Comparison of ENCODE assay signal across 32 mouse cellular contexts in genomic region chr9:46241818-46242217, GRCm38 (mm10). TPM values are rescaled to one million over a fixed set of nuclear protein-coding genes. Genes with fewer than 3 reads are reported as not detected.
DNase-seq lines count a peak whose midpoint lies in the region; ATAC-seq and TF ChIP-seq lines count a peak whose summit lies in the region.
"Had no signal": no experiment of that assay in that cellular context is flagged by ENCODE, and none has a peak within 500 bp of the region (broad histone marks: within the 10 kb centered on the region; RNA-seq: fewer than 3 reads in every experiment).

No protein-coding gene starts in this region.

- H3K4me3 ChIP-seq in intestine, embryonic 14.5 days (ENCODE audit: low read depth, low read length): no peak overlapping the region
- H3K4me3 ChIP-seq in intestine, embryonic 16.5 days (ENCODE audit: low read length): peak overlapping the region; percentile 38
- H3K4me3 ChIP-seq in stomach, embryonic 14.5 days (ENCODE audit: low read depth, low read length): no peak overlapping the region
- no peak overlapping the region for H3K4me3 ChIP-seq in stomach, postnatal 0 days (ENCODE audit: low read depth, low read length)
- H3K4me3 ChIP-seq: forebrain, embryonic 15.5 days; heart, adult 2 months; heart, embryonic 10.5 days; heart, embryonic 13.5 days had no signal

- intact Hi-C loops in gastrocnemius, postnatal 36 days (cut with DNase I): no loop called here

- no peaks in the 10 kb centered on the region for H3K27me3 ChIP-seq in intestine, embryonic 14.5 days (replicated peaks; ENCODE audit: control insufficient read depth, insufficient read depth, low read length)
- H3K27me3 ChIP-seq in intestine, embryonic 16.5 days (replicated peaks; ENCODE audit: control insufficient read depth, insufficient read depth, low read length): no peaks in the 10 kb centered on the region
- H3K27me3 ChIP-seq in stomach, embryonic 14.5 days (ENCODE audit: control insufficient read depth, insufficient read depth, low read length): no peaks in the 10 kb centered on the region
- H3K27me3 ChIP-seq in stomach, postnatal 0 days (ENCODE audit: control insufficient read depth, insufficient read depth, low read length): no peaks in the 10 kb centered on the region
- H3K27me3 ChIP-seq: forebrain, embryonic 15.5 days had no signal

- peak; percentile 64 for ATAC-seq in intestine, embryonic 14.5 days (replicated peaks; ENCODE audit: low FRiP score, low TSS enrichment, low read depth)
- peak; percentile 55 for ATAC-seq in intestine, embryonic 16.5 days
- ATAC-seq in stomach, embryonic 14.5 days (ENCODE audit: insufficient number of reproducible peaks, insufficient read depth, low FRiP score, low read depth): peak; percentile 76
- peak; percentile 75 for ATAC-seq in stomach, postnatal 0 days (ENCODE audit: low FRiP score, low TSS enrichment)
- ATAC-seq: activated CD4-positive, CD25-positive, alpha-beta regulatory T cell, adult 4 months; CD4-positive, CD25-positive, alpha-beta regulatory T cell, adult 4 months; forebrain, embryonic 15.5 days had no signal

- no peak overlapping the region for H3K4me2 ChIP-seq in intestine, embryonic 14.5 days (ENCODE audit: low read length)
- peak overlapping the region; percentile 37; the same call in 1 of the 2 replicates for H3K4me2 ChIP-seq in intestine, embryonic 16.5 days (ENCODE audit: low read depth, low read length)
- H3K4me2 ChIP-seq in stomach, embryonic 14.5 days (replicated peaks; ENCODE audit: low read depth, low read length): no peak overlapping the region
- no peak overlapping the region for H3K4me2 ChIP-seq in stomach, postnatal 0 days (replicated peaks; ENCODE audit: low read depth)
- H3K4me2 ChIP-seq: forebrain, embryonic 15.5 days; heart, embryonic 13.5 days; hindbrain, embryonic 14.5 days had no signal

- 51% methylated on average over 2 of the region's 2 CpGs for WGBS in intestine, embryonic 14.5 days
- 48% methylated on average over 2 of the region's 2 CpGs for WGBS in intestine, embryonic 16.5 days
- 68% methylated on average over 2 of the region's 2 CpGs for WGBS in stomach, embryonic 14.5 days
- WGBS in stomach, postnatal 0 days: 52% methylated on average over 2 of the region's 2 CpGs

- no peak for TF ChIP-seq EP300 in stomach, postnatal 0 days (optimal IDR thresholded peaks at IDR 0.05)

- DNase-seq in intestine, embryonic 14.5 days (ENCODE audit: low spot score): no peak
- DNase-seq in stomach, postnatal 0 days (ENCODE audit: low spot score): peak; percentile 63
- no peak for DNase-seq in gastrocnemius, postnatal 36 days
- DNase-seq in spleen, postnatal 4 days (ENCODE audit: low spot score in 2 of 2): no peak
- no peak for DNase-seq in testis, postnatal 10 days (ENCODE audit: low spot score)
- DNase-seq in kidney, postnatal 4 days: no peak
- DNase-seq: adrenal gland, adult 8-10 months; adrenal gland, postnatal 25 days; cerebellum, adult 11-12 months; cerebellum, adult 8-10 months; cerebellum, postnatal 10 days; gastrocnemius, postnatal 25 days; heart, adult 2 months; heart, postnatal 14 days; heart, postnatal 4 days had no signal

- no peaks in the 10 kb centered on the region for H3K36me3 ChIP-seq in intestine, embryonic 14.5 days (ENCODE audit: control insufficient read depth, insufficient read depth, low read length)
- no peaks in the 10 kb centered on the region for H3K36me3 ChIP-seq in intestine, embryonic 16.5 days (ENCODE audit: control insufficient read depth, insufficient read depth, low read length)
- no peaks in the 10 kb centered on the region for H3K36me3 ChIP-seq in stomach, embryonic 14.5 days (ENCODE audit: control insufficient read depth, insufficient read depth, low read length)
- H3K36me3 ChIP-seq in stomach, postnatal 0 days (ENCODE audit: control insufficient read depth, insufficient read depth, low read length): no peaks in the 10 kb centered on the region
- H3K36me3 ChIP-seq: forebrain, embryonic 15.5 days; heart, embryonic 10.5 days; heart, embryonic 13.5 days had no signal

- TF ChIP-seq CTCF in stomach, postnatal 0 days (IDR thresholded peaks at IDR 0.05; ENCODE audit: low read depth): no peak

- no peak overlapping the region for H3K27ac ChIP-seq in intestine, embryonic 14.5 days (ENCODE audit: low read depth)
- peak overlapping the region; percentile 82 for H3K27ac ChIP-seq in intestine, embryonic 16.5 days (ENCODE audit: low read length)
- H3K27ac ChIP-seq in stomach, embryonic 14.5 days (ENCODE audit: low read length): no peak overlapping the region
- H3K27ac ChIP-seq in stomach, postnatal 0 days (replicated peaks): no peak overlapping the region
- H3K27ac ChIP-seq: forebrain, embryonic 15.5 days; heart, adult 2 months; heart, embryonic 13.5 days; hindbrain, embryonic 14.5 days had no signal

- no peaks in the 10 kb centered on the region for H3K9me3 ChIP-seq in intestine, embryonic 14.5 days (ENCODE audit: control insufficient read depth, low read length)
- H3K9me3 ChIP-seq in intestine, embryonic 16.5 days (ENCODE audit: control insufficient read depth, low read length): no peaks in the 10 kb centered on the region
- H3K9me3 ChIP-seq in stomach, embryonic 14.5 days (ENCODE audit: control insufficient read depth, low read depth, low read length): no peaks in the 10 kb centered on the region
- no peaks in the 10 kb centered on the region for H3K9me3 ChIP-seq in stomach, postnatal 0 days (ENCODE audit: control insufficient read depth, low read length)
- H3K9me3 ChIP-seq: forebrain, embryonic 15.5 days; heart, embryonic 10.5 days; heart, embryonic 13.5 days had no signal

- no peak overlapping the region for H3K9ac ChIP-seq in intestine, embryonic 14.5 days (ENCODE audit: low read length)
- H3K9ac ChIP-seq in intestine, embryonic 16.5 days (ENCODE audit: low read depth, low read length): peak overlapping the region; percentile 62
- H3K9ac ChIP-seq in stomach, embryonic 14.5 days (replicated peaks; ENCODE audit: low read depth, low read length): no peak overlapping the region
- no peak overlapping the region for H3K9ac ChIP-seq in stomach, postnatal 0 days (ENCODE audit: low read length)
- H3K9ac ChIP-seq: forebrain, embryonic 15.5 days; heart, embryonic 13.5 days; hindbrain, embryonic 14.5 days had no signal

- 0 out of 2 replicates have a peak, but pooled peaks cover 3% of the 10 kb centered on the region for H3K4me1 ChIP-seq in intestine, embryonic 14.5 days (replicated peaks; ENCODE audit: control insufficient read depth, insufficient read depth, low read length)
- peaks cover 27% of the 10 kb centered on the region for H3K4me1 ChIP-seq in intestine, embryonic 16.5 days (ENCODE audit: control insufficient read depth, insufficient read depth, low read length)
- H3K4me1 ChIP-seq in stomach, embryonic 14.5 days (ENCODE audit: control insufficient read depth, insufficient read depth, low read length): 0 out of 2 replicates have a peak, but pooled peaks cover 4% of the 10 kb centered on the region
- H3K4me1 ChIP-seq in stomach, postnatal 0 days (replicated peaks; ENCODE audit: control insufficient read depth, insufficient read depth): no peaks in the 10 kb centered on the region; the same call in 1 of the 2 replicates
- H3K4me1 ChIP-seq: forebrain, embryonic 15.5 days had no signal

RNA-seq across cellular contexts. Expression of gene Apoa4, which starts 1.3 kb away (rescaled TPM):
- 6.9 and 12.3 TPM in 2 replicates for polyA plus RNA-seq in intestine, embryonic 14.5 days (2014; fragmentation: Nextera tagmentation; extraction: Ambion mirVana)
- 1,729 and 3,070 TPM in 2 replicates for polyA plus RNA-seq in intestine, embryonic 16.5 days (2015; fragmentation: Nextera tagmentation; extraction: Ambion mirVana)
- polyA plus RNA-seq in stomach, embryonic 14.5 days (2014; fragmentation: Nextera tagmentation; extraction: Ambion mirVana): 0.67 and 1.2 TPM in 2 replicates
- polyA plus RNA-seq in stomach, postnatal 0 days (2015; fragmentation: Nextera tagmentation; extraction: Ambion mirVana): 13.7 and 20.3 TPM in 2 replicates
- total RNA-seq in gastrocnemius, postnatal 36 days (2021): not detected
- total RNA-seq: adrenal gland, postnatal 25 days; gastrocnemius, adult 8-10 months; gastrocnemius, postnatal 25 days; granulocyte monocyte progenitor cell, adult 5-6 weeks; heart, adult 2 months; heart, postnatal 4 days had no signal
- polyA plus RNA-seq: activated CD4-positive, CD25-positive, alpha-beta regulatory T cell, adult 4 months; C2C12; CD4-positive, CD25-positive, alpha-beta regulatory T cell, adult 4 months; embryonic facial prominence, embryonic 11.5 days; forebrain, embryonic 11.5 days; forebrain, embryonic 15.5 days; heart, embryonic 13.5 days; hindbrain, embryonic 11.5 days; hindbrain, embryonic 14.5 days had no signal

RNA-seq across cellular contexts. Expression of gene Apoc3, which starts 6.4 kb away (rescaled TPM):
- polyA plus RNA-seq in intestine, embryonic 14.5 days (2014; fragmentation: Nextera tagmentation; extraction: Ambion mirVana): 6.8 and 12.2 TPM in 2 replicates
- 590 and 929 TPM in 2 replicates for polyA plus RNA-seq in intestine, embryonic 16.5 days (2015; fragmentation: Nextera tagmentation; extraction: Ambion mirVana)
- not detected in 2 replicates for polyA plus RNA-seq in stomach, embryonic 14.5 days (2014; fragmentation: Nextera tagmentation; extraction: Ambion mirVana)
- polyA plus RNA-seq in stomach, postnatal 0 days (2015; fragmentation: Nextera tagmentation; extraction: Ambion mirVana): 0.58 and 1.2 TPM in 2 replicates
- under 1 TPM; 0.44 to 0.89 TPM for total RNA-seq in gastrocnemius, postnatal 36 days (2021)
- total RNA-seq: granulocyte monocyte progenitor cell, adult 5-6 weeks; heart, adult 2 months; heart, postnatal 14 days; heart, postnatal 4 days had no signal
- polyA plus RNA-seq: activated CD4-positive, CD25-positive, alpha-beta regulatory T cell, adult 4 months; brain, embryonic 14.5 days; C2C12; CD4-positive, CD25-positive, alpha-beta regulatory T cell, adult 4 months; embryonic facial prominence, embryonic 11.5 days; embryonic facial prominence, embryonic 14.5 days; forebrain, embryonic 11.5 days; forebrain, embryonic 15.5 days; heart, embryonic 10.5 days; heart, embryonic 13.5 days; hindbrain, embryonic 11.5 days; hindbrain, embryonic 14.5 days had no signal

RNA-seq across cellular contexts. Expression of gene Apoa1, which starts 13.4 kb away (rescaled TPM):
- 204 and 281 TPM in 2 replicates for polyA plus RNA-seq in intestine, embryonic 14.5 days (2014; fragmentation: Nextera tagmentation; extraction: Ambion mirVana)
- 3,214 and 4,275 TPM in 2 replicates for polyA plus RNA-seq in intestine, embryonic 16.5 days (2015; fragmentation: Nextera tagmentation; extraction: Ambion mirVana)
- 70.2 and 73.0 TPM in 2 replicates for polyA plus RNA-seq in stomach, embryonic 14.5 days (2014; fragmentation: Nextera tagmentation; extraction: Ambion mirVana)
- polyA plus RNA-seq in stomach, postnatal 0 days (2015; fragmentation: Nextera tagmentation; extraction: Ambion mirVana): 318 and 335 TPM in 2 replicates
- under 1 TPM in 1 of 2 experiments, not detected in 1; 0.69 TPM for total RNA-seq in gastrocnemius, postnatal 36 days (2021)
- total RNA-seq: gastrocnemius, postnatal 25 days; granulocyte monocyte progenitor cell, adult 5-6 weeks; heart, adult 2 months had no signal
- polyA plus RNA-seq: activated CD4-positive, CD25-positive, alpha-beta regulatory T cell, adult 4 months; C2C12; CD4-positive, CD25-positive, alpha-beta regulatory T cell, adult 4 months had no signal

RNA-seq across cellular contexts. Expression of gene Apoa5, which starts 26.6 kb away (rescaled TPM):
- not detected in 2 replicates for polyA plus RNA-seq in intestine, embryonic 14.5 days (2014; fragmentation: Nextera tagmentation; extraction: Ambion mirVana)
- 0.33 and 0.35 TPM in 2 replicates for polyA plus RNA-seq in intestine, embryonic 16.5 days (2015; fragmentation: Nextera tagmentation; extraction: Ambion mirVana)
- polyA plus RNA-seq in stomach, embryonic 14.5 days (2014; fragmentation: Nextera tagmentation; extraction: Ambion mirVana): not detected in 2 replicates
- 0.47 and 1.0 TPM in 2 replicates for polyA plus RNA-seq in stomach, postnatal 0 days (2015; fragmentation: Nextera tagmentation; extraction: Ambion mirVana)
- total RNA-seq in gastrocnemius, postnatal 36 days (2021): under 1 TPM in 1 of 2 experiments, not detected in 1; 0.18 TPM
- total RNA-seq: adrenal gland, postnatal 25 days; gastrocnemius, postnatal 25 days; granulocyte monocyte progenitor cell, adult 5-6 weeks; heart, adult 2 months; heart, postnatal 14 days; heart, postnatal 4 days had no signal
- polyA plus RNA-seq: activated CD4-positive, CD25-positive, alpha-beta regulatory T cell, adult 4 months; brain, embryonic 14.5 days; C2C12; CD4-positive, CD25-positive, alpha-beta regulatory T cell, adult 4 months; embryonic facial prominence, embryonic 11.5 days; embryonic facial prominence, embryonic 14.5 days; forebrain, embryonic 11.5 days; forebrain, embryonic 15.5 days; heart, adult 2 months; heart, embryonic 13.5 days; heart, embryonic 16.5 days; hindbrain, embryonic 11.5 days; hindbrain, embryonic 14.5 days had no signal

RNA-seq across cellular contexts. Expression of gene Zpr1, which starts 31.0 kb away (rescaled TPM):
- 68.3 and 70.2 TPM in 2 replicates for polyA plus RNA-seq in intestine, embryonic 14.5 days (2014; fragmentation: Nextera tagmentation; extraction: Ambion mirVana)
- 47.6 and 50.0 TPM in 2 replicates for polyA plus RNA-seq in intestine, embryonic 16.5 days (2015; fragmentation: Nextera tagmentation; extraction: Ambion mirVana)
- polyA plus RNA-seq in stomach, embryonic 14.5 days (2014; fragmentation: Nextera tagmentation; extraction: Ambion mirVana): 49.6 and 59.2 TPM in 2 replicates
- polyA plus RNA-seq in stomach, postnatal 0 days (2015; fragmentation: Nextera tagmentation; extraction: Ambion mirVana): 30.8 and 32.6 TPM in 2 replicates
- 10 to 100 TPM; 21.1 to 28.3 TPM for total RNA-seq in gastrocnemius, postnatal 36 days (2021)

Comparison
In these comparisons a context has a peak if more than half of its experiments do, and no peak if none do; other contexts are left out.
1. RNA of gene Apoa4, which starts 1.3 kb away (polyA plus RNA-seq): 1,729 to 3,070 TPM in intestine, embryonic 16.5 days; 13.7 to 20.3 TPM in stomach, postnatal 0 days, 6.9 to 12.3 TPM in intestine, embryonic 14.5 days and 0.67 to 1.2 TPM in stomach, embryonic 14.5 days; every median in the first group is over 10 times any median in the second.
2. RNA of gene Apoc3, which starts 6.4 kb away (polyA plus RNA-seq): 590 to 929 TPM in intestine, embryonic 16.5 days; 6.8 to 12.2 TPM in intestine, embryonic 14.5 days, 0.58 to 1.2 TPM in stomach, postnatal 0 days and not detected in stomach, embryonic 14.5 days; every median in the first group is over 10 times any median in the second.
3. Peak in every context shown above with its lines, with median percentiles within 50 percentile points of each other: ATAC-seq.